Mouse (Mus musculus): ENCODE measurements at regions not wholly inside any gene's neighbourhood (a gene's known extent, or its start where the extent isn't known, plus 50 kb on each side); places are given as distances from the start of the nearest gene placed in this dataset.

DNA sequence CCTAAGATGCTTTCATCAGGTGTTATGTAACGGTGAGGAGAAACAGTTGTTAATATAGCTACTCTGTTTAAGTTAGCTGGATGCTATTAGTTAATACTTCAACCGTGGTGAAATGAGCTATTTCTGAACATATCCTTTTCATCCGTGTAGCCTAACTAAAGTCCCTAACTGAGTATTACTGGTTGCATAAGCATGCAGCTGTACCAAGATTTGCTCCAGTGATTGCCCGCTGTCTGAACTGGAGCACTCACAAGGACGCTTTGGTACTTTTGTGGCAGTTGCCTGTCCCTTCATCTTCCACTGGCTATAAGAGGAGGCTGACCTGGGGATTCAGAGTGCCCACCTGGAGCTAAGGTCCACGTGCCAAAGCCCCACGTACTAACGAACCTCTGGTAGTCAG, 65.3 kb upstream of the Lnx1 start:
- Histone ChIP-seq H3K36me3 (ENCODE audit: insufficient read depth) (no peaks in the 10 kb centered on the region), H3K9me3 (ENCODE audit: low read length) (no peaks in the 10 kb centered on the region), H3K4me2 (ENCODE audit: low read depth) (no peak overlapping the region), H3K9ac (no peak overlapping the region), H3K27me3 (ENCODE audit: insufficient read depth, low read length) (no peaks in the 10 kb centered on the region), H3K4me1 (ENCODE audit: insufficient read depth) (0 out of 2 replicates have a peak, but pooled peaks cover 5% of the 10 kb centered on the region), H3K4me3 (ENCODE audit: low read depth, low read length) (no peak overlapping the region), H3K27ac (ENCODE audit: low read depth, low read length) (no peak overlapping the region)
- WGBS, result 66% methylated on average over 8 of the region's 8 CpGs
- ATAC-seq, result no peak
- TF ChIP-seq CTCF (IDR thresholded peaks at IDR 0.05; ENCODE audit: low read depth), result no peak
- DNase-seq, result no peak

DNA sequence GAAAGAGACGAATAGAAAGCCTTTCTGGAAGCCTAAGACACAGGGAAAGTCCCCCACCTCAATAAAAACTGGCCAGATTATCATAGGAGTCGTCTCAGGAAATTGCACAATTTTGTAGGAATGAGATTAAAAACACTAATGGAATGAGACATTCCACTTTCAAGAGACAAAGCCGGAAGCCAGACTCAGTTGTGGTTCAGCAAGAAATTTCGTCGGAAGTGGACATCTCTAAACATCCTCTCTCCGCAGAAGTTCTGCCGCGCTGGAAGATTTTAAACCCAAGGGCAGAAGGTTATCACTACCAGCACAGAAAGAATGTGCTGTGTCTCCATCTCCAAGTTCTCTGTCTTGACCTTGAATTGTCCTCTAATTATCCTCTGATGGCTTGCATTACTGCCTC, 63.5 kb upstream of the Lnx1 start:
- Histone ChIP-seq H3K4me3 (ENCODE audit: low read depth, low read length) (no peak overlapping the region), H3K9ac (no peak overlapping the region), H3K4me1 (ENCODE audit: insufficient read depth) (0 out of 2 replicates have a peak, but pooled peaks cover 5% of the 10 kb centered on the region), H3K36me3 (ENCODE audit: insufficient read depth) (no peaks in the 10 kb centered on the region), H3K27me3 (ENCODE audit: insufficient read depth, low read length) (no peaks in the 10 kb centered on the region), H3K4me2 (ENCODE audit: low read depth) (no peak overlapping the region), H3K9me3 (ENCODE audit: low read length) (no peaks in the 10 kb centered on the region), H3K27ac (ENCODE audit: low read depth, low read length) (no peak overlapping the region)
- whole genome bisulfite sequencing, result 84% methylated on average over 8 of the region's 8 CpGs
- DNase-seq, result no peak
- ATAC-seq, result no peak
- TF ChIP-seq CTCF (IDR thresholded peaks at IDR 0.05; ENCODE audit: low read depth), result no peak

- Histone ChIP-seq H3K4me2 (ENCODE audit: low read depth) (no peak overlapping the region), H3K4me1 (ENCODE audit: insufficient read depth) (0 out of 2 replicates have a peak, but pooled peaks cover 5% of the 10 kb centered on the region), H3K27me3 (ENCODE audit: insufficient read depth, low read length) (no peaks in the 10 kb centered on the region), H3K9me3 (ENCODE audit: low read length) (no peaks in the 10 kb centered on the region), H3K27ac (ENCODE audit: low read depth, low read length) (no peak overlapping the region), H3K36me3 (ENCODE audit: insufficient read depth) (no peaks in the 10 kb centered on the region), H3K4me3 (ENCODE audit: low read depth, low read length) (no peak overlapping the region), H3K9ac (peak overlapping the region; percentile 14; the same call in 1 of the 2 replicates)
- no peak for TF ChIP-seq CTCF (IDR thresholded peaks at IDR 0.05; ENCODE audit: low read depth)
- WGBS, result 24% methylated on average over 9 of the region's 9 CpGs
- ATAC-seq (no peak), DNase-seq (peak; percentile 11)
Measured at GRCm38 (mm10) chr5:74765061-74765767, 62.5 kb upstream of the Lnx1 start.

GRCm38 (mm10) chr5:74757557-74757956, 54.8 kb upstream of the Lnx1 start:
- Histone ChIP-seq H3K27ac (ENCODE audit: low read depth, low read length) (no peak overlapping the region), H3K9ac (no peak overlapping the region), H3K36me3 (ENCODE audit: insufficient read depth) (no peaks in the 10 kb centered on the region), H3K4me3 (ENCODE audit: low read depth, low read length) (no peak overlapping the region), H3K27me3 (ENCODE audit: insufficient read depth, low read length) (no peaks in the 10 kb centered on the region), H3K4me1 (ENCODE audit: insufficient read depth) (no peaks in the 10 kb centered on the region), H3K9me3 (ENCODE audit: low read length) (no peaks in the 10 kb centered on the region), H3K4me2 (ENCODE audit: low read depth) (no peak overlapping the region)
- 88% methylated on average over 5 of the region's 5 CpGs for WGBS
- ATAC-seq (no peak), DNase-seq (no peak)
- TF ChIP-seq CTCF (IDR thresholded peaks at IDR 0.05; ENCODE audit: low read depth), result no peak

DNA sequence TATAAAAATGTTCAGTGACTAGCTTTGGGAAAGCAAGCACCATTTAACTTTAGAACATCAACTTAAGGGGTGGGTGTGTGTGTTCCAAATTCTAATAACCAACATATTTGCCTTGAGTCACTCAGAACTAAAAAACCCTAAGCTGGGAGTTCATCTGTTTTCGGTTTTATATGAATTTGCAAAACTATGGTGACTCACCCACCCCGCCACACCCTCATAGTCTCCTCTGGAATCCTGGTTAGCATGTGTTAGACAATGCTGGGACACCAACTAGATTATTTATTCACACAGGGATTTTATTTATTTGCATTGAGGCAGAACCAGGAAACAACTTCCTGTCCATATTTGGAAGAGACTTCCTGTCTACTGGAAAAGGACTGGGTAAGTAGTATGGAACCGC, 50.2 kb upstream of the Lnx1 start:
- Histone ChIP-seq H3K4me2 (ENCODE audit: low read depth) (no peak overlapping the region), H3K36me3 (ENCODE audit: insufficient read depth) (no peaks in the 10 kb centered on the region), H3K27me3 (ENCODE audit: insufficient read depth, low read length) (no peaks in the 10 kb centered on the region), H3K4me3 (ENCODE audit: low read depth, low read length) (no peak overlapping the region), H3K4me1 (ENCODE audit: insufficient read depth) (no peaks in the 10 kb centered on the region), H3K27ac (ENCODE audit: low read depth, low read length) (no peak overlapping the region), H3K9me3 (ENCODE audit: low read length) (no peaks in the 10 kb centered on the region), H3K9ac (no peak overlapping the region)
- ATAC-seq (no peak), DNase-seq (no peak)
- no peak for TF ChIP-seq CTCF (IDR thresholded peaks at IDR 0.05; ENCODE audit: low read depth)
- whole genome bisulfite sequencing, result over 99% methylated on average over 3 of the region's 3 CpGs

All from forebrain, postnatal 0 days (tissue).